Mouse (Mus musculus) kidney, postnatal 25 days (tissue): ENCODE data around the gene Ros1.

Experiments
- DNase-seq, 2 experiments: peaks; one replicate each; pipeline ENCODE4 v3.0.0; 2021; ENCODE audit warnings: mixed read lengths in 2 of 2

Ros1 gene

DNA sequence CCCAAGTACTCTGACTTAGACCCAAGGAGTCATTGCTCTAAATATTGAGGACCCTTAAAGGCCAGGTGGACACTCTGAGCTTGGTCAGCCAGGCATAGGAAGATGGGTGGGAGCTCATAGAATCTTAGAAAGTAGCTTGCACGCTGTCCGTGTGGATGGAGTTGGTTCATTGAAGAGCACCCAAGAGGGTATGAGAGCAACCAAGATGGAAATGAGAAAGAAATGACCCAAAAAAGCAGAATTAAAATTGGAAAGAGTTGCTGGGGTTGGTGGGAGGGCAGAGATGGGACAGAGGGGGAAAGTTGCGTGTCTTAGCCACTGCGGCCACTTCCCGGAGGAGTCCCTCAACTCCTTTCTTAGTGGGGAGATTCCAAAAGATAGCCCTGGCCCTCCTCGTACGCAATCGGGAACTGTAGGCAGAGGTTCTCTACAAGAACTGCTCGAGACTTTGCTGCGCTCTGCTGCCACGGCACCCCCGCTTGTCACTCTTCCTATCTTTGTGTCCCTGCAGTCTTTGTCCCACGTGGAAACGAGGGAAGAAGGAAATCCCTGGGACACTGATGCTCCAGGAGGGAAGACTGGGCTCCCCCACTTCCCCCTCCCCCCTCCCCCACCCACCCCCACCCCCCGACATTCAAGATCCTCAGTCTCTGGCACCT lies 173.2 kb downstream of the Ros1 start:
- no peak for DNase-seq

DNA sequence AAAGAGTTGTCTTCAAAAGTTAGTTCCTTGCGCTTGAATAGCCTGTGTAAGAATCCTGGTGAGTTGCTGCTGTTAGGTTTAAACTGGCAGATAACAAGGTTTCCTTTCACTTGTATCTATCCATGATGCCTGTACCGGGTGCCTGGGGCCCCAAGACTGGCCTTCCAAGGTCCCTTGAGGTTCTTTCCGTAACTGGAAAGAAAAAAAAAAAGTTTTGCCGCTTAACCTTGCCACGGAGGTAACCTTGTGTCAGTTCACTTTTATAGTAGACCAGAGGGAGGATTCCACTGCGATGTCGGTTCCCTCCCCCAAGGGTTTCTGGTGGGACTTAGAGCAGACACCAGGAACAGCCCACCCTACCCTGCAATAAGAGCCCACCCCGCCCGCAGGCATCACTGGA lies 173.8 kb downstream of the Ros1 start:
- no peak for DNase-seq

DNA sequence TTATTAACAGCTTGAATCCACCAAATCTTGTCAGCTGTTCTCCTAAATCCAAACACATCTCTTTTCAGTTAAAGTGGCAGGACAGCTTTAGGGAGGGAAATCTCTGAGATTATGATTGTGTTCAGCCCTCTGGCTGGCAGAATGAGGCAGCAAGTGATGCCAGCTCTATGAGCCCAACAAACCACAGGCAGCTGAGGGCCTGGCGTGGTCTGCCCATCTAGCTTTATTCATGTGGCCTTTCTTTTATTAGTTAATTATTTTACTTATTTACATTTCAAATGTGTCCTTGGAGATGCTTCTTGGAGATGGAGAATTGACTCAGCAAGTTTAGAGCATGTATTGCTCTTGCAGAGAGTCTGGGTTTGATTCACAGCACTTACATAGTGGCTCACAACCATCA lies 176.6 kb downstream of the Ros1 start:
- no peak for DNase-seq
